Mouse (Mus musculus) myocyte (in vitro differentiated cells): Measurements from ENCODE around the gene Ryr2.

Experiments
- CEBPB ChIP-seq: IDR thresholded peaks from 2 replicates; pipeline ENCODE4 v1.6.1; 2011; ENCODE audit warnings: mild to moderate bottlenecking, moderate library complexity; ENCODE audit not compliant: poor library complexity, insufficient read depth, severe bottlenecking
- POLR2A ChIP-seq: IDR thresholded peaks from one replicate; pipeline ENCODE4 v1.6.1; 2011; ENCODE audit warnings: low read depth, mild to moderate bottlenecking, control low read depth, moderate library complexity; ENCODE audit not compliant: insufficient read length
- USF1 ChIP-seq: IDR thresholded peaks from one replicate; pipeline ENCODE4 v1.6.1; 2011; ENCODE audit warnings: low read depth, mild to moderate bottlenecking, control low read depth, moderate library complexity

DNA sequence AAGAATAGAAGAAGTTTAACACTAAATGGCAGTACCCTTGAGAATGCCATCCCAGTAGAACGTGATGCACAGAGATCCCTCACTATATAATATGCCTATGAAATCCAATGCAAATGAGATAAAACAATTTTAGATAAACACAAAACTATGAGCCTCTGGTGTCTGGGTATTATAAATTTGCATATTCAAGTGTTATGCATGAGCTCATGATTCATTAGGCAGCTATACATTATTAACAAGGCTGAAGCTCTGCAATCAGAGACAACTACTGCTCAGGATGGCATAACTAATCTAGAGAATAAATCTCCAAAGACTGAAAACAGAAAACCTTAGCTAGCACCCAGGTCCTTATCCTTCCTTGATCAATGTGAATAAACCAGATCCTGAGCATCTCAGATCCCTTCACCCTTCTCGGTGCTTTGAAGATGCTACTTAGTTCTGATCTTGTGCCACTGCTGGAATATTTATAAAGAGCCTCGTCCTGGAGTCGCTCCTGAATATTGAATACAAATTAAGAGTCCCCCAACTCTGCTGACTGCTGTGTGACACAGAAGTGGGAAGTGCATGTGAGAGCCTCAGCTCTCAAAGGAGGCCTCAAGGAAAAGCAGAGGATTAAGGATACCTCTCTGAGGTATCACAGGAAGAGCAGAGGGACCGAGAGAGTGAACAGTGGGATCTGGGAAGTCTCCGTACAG is 97.6 kb downstream of the Ryr2 start:
- no peak for TF ChIP-seq CEBPB
- TF ChIP-seq POLR2A = no peak
- no peak for TF ChIP-seq USF1
